Mouse (Mus musculus): ENCODE data around the gene Arfgap2.

Arfgap2 gene

DNA sequence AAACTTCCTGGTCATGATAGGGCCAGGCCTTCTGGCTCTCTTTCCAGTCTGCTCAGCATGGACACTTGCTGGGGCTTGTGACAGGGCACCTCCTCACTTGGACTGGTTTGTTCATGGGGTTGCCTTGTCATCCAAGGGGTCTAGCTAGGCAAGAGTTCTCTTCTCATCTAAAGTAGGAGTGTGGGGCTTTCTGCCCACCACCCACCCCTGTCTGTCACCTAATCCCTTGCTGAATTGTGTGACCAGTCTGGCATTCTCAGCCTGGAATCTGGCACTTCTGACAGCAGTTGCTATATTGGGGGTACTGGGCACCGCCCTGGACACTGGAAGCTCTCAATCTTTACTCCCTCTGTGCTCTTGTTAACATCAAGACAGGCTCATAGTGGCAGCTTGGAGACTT lies 5.3 kb upstream of the Arfgap2 start:
- no peak for DNase-seq

DNA sequence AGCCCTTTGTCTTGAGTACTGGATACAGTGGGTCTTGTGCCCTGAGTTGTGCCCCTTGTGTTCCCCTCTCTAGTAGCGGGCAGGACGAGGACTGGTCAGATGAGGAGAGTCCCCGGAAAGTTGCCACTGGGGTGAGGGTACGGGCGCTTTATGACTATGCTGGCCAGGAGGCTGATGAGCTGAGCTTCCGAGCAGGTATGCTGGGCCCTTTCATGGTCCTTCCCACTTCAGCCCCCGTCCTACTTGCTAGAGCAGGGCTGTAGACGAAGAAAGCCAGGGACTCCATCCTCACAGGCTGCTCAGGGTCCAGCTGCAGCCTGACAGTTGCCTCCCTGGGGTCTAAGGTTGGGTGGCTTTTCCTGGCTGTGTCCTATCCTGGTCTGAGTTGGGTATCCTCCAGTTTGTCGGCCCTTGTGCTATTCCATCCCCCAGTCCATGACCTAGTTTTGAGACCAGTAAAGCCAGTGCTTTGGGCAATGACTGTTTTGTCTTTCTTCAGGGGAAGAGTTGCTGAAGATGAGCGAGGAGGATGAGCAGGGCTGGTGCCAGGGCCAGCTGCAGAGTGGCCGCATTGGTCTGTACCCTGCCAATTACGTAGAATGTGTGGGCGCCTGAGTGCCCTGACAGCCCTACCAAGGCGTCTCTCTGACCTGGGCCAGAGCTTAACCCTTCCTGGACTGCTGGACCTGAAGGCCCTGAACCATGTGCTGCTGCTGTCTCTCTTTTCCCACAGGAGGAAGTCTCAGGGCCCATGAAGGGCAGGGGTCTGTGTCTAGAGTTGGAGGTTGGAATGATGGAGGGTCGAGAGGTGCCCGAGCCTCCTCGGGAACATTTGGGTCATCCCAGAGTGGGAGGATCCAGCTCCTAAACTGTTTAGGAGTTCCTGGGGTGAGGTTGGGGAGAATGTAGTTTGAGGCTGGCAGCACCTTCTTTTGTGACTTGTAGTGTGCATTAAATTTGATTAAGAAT lies 798 bp upstream of the Arfgap2 start:
- DNase-seq: no peak

DNA sequence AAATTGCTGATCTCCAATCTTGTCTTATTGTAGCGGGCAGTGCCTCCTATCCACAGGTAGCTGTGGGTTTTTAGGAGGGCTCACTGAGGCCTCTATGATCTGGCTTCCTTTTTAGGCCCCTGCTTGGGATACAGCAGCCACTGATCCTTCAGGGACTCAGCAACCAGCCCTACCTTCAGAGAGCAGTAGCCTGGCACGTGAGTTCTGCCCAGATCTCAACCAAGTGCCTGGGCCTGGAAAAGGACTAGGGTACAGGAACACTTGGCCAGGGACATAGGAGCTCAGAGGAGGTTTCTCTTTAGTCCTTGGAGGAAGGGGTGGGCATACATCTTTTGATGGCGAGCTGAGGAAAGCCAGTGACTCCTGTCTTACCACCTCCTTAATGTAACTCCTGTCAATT lies 3.3 kb downstream of the Arfgap2 start:
- DNase-seq: no peak

DNA sequence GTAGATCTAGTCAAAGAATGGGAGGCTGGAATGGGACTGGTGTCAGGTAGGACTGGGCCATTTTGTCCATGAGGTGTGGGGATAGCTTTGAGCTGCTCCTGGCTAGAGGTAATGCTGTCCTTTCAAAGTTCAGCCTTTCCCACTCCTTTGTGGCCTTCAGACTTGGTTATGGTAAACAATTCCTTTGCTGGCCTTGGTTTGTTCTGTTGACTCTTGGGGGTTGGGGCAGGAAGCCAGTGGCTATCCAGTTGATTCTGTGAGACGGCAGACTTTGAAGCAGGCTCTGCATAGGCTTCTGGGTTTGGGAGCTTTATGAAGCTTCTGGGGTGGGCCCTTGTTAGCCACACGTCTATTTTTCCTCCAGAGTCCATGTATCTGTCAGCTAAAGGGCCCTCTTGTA lies 3.9 kb downstream of the Arfgap2 start:
- no peak for DNase-seq

DNA sequence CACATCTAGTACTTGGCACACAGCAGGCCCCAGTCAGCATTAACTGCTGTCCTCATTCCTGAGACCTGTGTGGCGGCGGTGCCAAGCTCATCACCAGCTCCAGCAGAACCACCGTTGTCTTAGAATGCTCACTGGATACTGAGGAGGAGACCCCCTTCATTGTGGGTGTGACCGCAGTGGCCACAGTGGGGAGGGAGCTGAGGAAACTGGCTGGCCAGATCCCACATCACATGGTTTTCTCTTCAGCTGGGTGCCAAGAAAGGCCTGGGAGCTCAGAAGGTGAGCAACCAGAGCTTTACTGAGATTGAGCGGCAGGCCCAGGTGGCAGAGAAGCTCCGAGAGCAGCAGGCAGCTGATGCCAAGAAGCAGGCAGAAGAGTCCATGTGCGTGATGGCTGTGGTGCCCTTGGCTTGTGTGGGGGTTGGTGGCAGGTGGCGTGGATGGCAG lies 4.9 kb downstream of the Arfgap2 start:
- peak; percentile 53 to 69 for DNase-seq

DNA sequence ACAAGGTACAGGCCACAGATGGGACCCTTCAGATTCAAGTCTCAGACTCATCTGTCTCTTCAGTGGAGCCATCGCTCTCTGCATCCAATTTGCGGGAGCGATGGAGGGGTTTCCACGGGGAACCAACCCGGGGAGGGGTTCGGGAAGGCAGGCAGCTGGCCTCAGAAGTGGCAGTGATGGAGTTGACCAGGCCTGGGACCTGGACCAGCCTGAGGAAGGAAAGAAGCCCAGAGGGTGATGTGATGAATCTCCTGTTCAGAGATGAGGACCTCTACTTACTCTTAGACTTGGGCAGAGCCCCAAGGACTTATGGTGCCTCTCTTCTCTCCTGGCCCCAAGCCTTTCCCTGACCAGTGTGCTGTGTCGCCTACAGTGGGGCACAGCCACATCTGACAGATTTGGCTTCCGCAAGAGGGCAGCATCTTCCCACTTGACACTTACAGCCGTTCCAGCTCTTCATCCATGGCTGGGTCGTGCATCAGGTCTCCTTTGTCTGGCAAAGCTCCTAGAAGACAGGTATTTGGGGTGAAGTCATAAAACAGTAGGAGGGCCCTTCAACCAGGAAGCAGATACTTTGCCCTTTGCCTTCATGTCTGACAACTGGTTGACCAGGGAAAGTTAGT lies 14.1 kb downstream of the Arfgap2 start:
- peak; percentile 86 to 88 for DNase-seq

DNA sequence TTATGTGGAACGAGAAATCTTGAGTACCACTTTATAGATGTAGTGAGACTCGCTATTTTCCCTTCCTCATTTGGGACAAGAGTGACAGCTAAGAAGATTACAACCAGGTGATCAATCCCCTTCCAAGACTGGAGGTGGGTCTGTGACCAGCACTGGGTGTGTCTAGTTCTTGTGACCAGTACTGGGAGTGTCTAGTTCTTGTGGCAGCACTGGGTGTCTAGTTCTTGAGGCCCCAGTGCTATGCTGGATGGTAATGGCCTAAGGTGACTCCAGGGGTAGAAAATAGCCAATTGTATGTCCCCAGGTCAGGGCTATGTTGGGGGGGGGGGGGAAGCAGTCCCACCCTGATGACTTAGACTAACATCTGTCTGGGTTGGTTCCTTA lies 14.6 kb downstream of the Arfgap2 start:
- DNase-seq: no peak

DNA sequence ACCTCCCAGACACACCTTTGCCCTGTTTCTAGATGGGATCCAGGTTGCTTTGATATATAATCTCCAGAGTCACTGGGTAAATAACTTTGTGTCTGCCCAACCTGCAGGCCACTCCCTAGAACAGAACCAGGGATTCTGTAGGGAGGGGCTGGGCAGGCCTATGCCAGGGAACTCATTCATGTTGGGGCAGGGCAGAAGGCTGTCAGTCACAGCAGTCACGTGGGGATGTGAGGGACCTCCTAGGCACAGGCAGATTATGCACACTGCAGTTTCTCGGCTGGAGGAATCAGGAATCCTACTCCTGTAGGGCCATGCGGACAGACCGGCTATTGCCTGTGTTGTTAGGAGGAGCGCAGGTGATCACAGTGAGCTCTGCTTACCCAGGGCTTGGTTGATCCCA lies 16.6 kb downstream of the Arfgap2 start:
- DNase-seq: no peak

DNA sequence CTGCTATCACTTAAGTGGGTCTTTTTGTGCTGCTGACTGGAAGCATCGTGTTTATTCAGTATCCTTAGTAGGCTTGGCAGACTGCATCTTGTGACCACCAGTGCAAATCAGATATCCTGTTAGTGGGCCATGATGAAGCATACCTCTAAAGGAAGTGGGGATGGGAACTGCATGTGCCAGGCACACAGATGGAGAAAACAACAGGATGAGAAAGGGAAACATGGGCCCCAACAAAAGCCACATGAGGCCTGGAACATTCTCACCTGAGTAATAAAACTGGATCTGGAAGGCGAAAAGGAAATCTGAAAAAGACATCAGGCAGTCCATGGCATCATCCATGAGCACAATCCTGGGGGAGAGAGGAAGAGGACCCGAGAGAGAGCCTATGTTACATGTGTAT lies 19.2 kb downstream of the Arfgap2 start:
- DNase-seq: peak in 1 of 2 experiments; percentile 27

DNA sequence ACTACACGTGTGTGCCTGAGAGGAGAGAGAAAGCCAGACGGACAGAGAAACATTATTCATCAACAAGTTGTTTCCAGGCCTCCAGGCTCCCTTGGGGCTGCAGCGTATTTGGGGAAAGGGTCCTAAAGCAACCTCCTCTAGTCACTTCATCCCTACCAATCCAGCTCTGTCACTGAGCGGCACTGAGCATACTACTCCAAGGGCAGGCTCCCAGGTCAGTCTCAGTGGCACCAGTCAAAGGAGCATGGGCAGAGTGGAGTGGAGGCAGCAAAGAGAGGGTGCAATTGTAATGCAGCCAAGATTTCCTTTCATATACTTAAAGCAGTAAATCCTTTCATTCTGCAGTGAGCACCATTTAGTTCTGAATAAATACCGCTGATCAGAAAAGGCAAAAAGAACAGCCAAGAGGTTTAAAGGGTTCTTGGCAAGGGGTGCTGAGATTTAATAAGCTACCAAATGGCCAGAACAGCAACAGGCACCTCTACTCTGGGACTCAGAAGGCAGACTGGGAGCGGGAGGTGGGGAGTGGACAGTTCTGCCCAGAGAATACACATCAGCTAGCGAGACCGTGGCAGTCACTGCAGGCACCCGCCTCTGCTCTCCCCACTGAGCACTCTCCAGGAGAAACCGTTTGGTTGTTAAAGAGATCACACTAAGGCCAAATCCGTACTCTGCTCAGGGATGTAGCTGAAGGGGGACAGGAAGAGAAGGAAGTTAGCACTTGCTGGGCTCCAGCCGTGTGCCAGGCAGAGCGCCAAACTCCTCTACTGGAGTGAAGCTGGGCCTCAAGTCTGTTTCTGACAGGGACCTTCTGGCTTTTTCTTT lies 19.8 kb downstream of the Arfgap2 start:
- DNase-seq: peak; percentile 89 to 93

DNA sequence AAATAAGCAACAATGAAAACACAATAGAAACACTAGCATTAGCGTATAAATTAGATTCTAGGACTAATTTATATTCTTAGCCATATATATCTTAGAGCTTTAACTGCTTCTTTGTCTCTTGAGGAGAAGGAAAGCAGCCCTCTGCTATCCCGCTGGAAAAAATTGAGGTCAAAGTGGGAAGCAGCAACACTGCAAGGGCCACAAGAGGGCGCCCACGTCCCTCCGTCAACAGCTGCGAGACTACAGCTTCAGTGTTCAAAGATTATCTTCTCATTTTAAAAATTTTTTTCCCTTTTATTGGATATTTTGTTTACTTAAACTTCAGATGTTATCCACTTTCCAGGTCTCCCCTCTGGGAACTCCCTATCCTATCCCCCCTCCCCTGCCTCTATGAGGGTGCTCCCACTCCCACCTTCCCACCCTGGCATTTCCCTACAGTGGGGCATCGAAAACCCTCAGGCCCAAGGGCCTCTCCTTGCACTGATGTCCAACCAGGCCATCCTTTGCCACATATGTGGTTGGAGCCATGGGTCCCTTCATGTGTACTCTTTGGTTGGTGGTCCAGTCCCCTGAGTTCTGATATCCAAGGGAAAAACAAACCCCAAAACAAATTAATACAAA lies 21.2 kb downstream of the Arfgap2 start:
- peak; percentile 93 to 95 for DNase-seq

DNA sequence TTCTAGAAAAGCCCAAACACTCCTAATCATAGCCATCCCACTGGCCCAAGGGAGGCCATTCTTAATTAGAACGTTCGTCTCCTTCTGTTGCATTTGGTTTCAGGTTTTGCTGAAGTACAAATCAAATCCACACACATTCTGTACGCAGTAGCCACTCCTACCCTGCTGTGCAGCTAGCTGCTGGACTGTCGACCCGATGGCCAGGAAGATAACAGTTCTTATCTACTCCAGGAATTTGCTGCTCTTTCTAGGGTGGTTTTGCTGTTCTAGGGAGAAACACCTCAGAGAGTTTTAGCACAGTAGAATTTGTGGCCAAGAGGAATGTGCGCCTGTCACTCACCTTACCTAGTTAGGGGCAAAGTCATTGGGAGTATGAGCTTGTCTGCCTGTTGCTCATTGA lies 22.8 kb downstream of the Arfgap2 start:
- DNase-seq: no peak

DNA sequence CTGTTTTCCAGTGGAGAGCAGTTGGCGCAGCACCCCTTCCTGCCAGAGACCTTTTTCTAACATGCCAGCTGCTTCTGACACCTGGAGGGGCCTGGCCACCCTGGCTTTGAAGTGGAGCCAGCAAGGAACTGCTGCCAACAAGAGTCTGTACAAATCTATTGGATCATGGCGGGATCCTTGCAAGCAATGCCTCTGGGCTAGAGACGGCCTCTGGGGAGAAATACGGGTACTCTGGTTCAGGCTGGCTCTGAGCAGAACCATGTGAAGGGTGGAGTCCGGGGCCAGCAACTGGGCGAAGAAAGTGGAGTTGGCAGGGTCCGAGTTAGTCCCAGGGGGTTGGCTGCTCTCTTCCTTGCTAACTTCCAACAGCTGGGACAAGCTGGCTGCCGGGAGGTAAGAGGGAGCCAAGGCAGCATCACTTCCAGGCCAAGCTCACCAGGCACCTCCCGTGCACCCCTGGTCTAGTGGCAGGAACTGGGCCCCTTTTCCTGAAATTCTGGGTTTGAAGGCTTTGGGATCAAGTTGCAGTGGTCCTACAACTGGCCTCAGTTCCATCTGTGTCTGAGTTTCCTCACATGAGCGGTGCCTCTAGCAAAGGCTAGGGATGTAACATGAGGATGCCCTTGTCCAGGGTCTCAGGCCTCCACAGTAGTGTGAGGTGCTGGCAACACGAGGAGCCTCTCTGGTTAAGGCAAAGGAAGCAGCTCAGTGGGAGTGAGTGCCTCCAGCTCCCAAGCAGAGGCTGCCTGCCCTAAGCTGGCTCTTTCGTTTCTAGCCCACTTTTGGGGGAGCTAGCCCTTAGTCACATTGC lies 26.6 kb downstream of the Arfgap2 start:
- DNase-seq: peak; percentile 76 to 80

DNA sequence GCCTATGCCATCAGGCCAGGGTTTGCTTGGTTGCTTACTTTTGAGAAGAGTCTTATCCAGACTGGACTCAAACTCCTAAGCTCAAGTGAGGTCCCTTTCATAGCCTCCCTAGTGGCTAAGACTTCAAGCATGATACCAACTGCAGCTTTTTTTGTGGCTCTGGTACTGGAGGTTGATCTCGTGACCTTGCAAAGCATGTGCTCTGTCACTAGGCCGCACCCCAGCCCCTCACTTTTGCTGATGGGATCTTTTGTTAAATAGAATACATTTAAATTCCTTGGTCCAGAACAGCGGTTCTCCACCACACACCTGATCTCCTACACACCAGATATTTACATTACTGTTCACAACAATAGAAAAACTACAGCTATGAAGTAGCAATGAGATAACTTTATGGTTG lies 29.5 kb downstream of the Arfgap2 start:
- DNase-seq: no peak

DNA sequence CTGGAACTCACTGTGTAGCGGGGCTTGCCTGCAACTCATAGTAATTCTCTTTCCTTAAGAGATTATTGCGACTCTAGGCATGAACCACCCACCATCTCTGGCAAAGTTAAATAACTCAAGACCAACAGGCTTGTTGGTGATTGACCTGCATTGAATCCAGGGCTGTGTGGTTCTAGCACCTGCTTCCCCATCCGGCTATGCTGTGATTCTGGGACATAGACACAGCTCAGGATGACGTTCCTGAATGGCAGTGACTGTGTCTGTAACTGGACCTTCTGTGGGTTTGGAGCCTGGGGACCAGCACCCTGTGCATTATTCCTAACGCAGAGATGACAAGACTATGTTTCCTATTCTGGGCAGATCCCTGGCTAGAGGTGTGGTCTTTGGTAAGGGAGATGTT lies 31.1 kb downstream of the Arfgap2 start:
- DNase-seq: no peak

DNA sequence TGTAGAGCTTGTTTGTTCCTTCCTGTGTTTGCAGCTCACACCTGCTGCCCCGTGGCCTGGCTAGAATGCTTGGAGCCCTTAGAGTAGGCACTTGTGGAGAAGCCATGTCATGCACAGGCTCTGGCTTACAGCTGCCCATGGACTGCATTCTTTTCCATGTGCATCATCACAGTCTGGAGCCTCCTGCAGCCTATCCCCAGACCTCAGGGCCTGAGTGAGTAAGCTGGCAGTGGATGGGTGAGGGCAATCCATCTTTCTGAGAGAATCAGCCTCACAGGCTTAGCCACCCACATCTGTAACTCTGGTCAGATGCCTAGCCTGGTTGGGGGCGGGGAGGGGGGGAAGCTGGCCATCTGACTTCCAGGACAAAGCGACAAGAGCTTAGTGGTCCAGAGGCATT lies 34.4 kb downstream of the Arfgap2 start:
- DNase-seq: no peak

DNA sequence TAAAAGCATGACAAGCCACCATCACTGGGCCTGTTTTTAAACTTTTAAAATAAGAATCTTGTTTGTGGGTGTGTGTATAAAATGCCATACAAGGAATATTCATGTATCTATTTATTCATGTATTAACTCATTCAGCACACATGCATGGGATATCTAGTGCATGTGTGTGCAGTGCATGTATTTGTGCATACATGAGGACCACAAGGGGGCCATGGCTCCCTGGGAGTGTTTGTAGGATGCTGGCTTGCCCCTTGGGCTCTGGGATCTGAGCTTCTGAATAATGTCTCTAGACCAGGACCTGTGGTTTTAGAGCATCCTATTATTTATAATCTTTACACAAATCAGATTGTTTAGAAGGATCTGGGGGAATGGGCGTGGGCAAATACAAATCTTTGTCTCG lies 36.0 kb downstream of the Arfgap2 start:
- DNase-seq: no peak

DNA sequence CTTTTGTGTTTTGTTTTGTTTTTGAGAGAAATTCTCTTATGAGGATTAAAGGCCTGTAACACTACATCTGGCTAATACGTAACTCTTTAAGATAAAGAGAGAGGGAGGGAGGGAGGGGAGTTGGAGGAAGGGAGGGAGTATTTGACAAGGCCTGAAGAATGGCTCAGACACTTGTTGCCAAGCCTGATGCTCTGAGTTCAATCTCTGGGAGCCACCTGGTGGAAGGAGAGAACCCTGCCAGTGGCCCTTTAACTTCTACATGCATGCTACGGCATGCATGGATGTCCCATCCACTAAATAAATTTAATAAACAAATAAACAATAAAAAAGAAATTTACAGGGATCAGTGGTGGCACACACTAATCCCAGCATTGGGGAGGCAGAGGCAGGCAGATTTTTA lies 37.1 kb downstream of the Arfgap2 start:
- no peak for DNase-seq

DNA sequence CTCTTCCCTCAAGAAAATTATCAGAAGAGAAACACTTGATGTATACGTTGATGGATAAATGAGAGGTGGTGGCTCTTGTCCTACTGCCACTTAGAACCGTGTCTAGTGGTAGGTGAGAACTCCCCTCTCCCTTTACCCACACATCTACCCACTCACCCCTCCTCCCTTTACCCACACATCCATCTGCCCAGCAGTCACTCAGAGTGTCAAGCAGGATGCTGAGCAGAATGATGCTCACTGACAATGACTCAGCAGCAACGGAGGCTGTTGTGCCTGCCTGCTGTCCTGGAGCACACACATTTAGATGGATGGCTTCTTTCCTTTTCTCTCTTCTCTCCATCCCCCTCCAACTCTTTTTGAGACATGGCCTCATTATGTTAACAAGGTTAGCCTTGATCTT lies 38.1 kb downstream of the Arfgap2 start:
- DNase-seq: no peak

DNA sequence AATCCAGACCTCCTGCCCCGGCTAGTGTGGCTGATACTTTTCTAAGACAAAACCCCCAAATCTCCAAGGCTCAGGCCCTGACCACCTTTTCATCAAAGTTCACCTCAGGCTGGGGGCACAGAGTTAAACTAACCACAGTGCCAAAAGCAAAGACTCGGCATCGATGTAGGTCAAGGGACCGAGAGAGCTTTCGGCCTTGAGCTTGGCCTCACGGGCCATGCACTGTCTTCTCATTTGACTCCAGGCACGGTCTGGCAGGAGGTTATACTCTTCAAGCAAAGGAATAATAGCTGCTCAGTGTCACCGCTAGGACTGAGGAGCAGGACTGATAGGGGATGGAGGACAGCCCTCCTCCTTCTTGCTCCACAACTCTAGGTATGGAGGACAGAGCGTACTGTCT lies 41.2 kb downstream of the Arfgap2 start:
- DNase-seq: no peak

DNA sequence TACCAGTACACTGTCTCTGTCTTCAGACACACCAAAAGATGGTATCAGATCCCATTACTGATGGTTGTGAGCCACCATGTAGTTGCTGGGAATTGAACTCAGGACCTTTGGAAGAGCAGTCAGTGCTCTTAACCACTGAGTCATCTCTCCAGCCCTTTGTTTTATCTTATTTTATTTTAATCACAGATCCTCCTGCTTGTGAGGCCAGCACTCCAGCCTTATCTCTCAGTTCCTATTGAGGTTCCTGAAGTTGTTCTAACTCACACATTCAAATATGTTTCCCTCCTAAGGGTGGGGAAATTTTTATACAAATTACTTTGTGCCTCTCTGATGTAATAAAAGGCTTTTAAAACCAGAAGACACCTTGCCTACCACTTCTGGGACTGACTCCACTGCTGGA lies 41.8 kb downstream of the Arfgap2 start:
- DNase-seq: no peak

DNA sequence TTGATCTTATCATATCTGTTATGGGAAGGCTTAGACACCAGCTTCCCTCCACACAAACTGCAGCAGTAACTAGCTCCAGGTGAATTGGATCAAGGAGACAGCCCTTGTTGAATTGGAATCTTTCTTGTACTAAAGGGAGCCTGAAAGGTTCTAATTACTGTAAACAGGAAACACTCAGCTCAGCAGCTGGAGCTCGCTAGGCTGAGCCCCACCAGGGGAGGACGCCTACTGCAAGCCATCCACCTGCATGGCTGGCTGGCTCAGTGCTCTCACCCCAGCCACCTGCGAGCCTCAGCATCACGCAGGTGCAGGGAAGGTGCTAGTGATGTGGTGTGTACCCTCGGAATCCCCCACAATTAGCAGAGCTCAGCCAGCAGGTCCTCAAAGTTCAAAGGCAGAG lies 43.9 kb downstream of the Arfgap2 start:
- no peak for DNase-seq
